Mouse (Mus musculus) spleen, embryonic (tissue): Measurements from ENCODE around the gene A730049H05Rik.

Experiments
- CTCF ChIA-PET: fragments of 350-600 bp; sonication (Branson Sonifier 250); formaldehyde crosslinking; loops from one replicate; lab custom pipeline; 2022; lab: Charles Lee

A730049H05Rik gene

DNA sequence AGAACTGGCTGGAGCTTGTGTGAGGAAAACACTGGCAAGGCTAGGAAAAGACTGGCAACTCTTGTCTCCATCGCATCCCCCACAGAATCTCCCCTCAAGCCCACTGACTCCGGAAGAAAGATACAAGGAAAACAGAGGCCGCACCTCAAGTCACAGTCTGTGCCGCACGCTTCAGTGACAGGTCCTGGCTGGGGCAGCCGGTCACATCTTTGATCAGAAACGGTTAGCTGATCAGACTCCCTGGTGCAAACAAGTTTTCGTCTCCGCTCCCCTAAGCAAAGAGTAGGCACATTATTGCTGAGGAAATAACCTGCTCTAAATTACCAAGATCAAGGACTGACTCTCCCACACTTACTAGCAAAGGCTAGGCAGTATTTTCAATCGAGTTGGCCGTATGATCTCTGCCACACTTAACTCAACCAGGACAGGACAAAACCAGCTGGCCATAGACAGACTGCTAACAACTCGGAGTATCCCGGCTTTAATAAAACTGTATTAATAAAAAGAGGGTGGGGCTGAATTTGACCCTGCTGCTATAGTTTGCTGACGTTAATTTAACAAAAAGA lies 63.5 kb downstream of the A730049H05Rik start:
- CTCF ChIA-PET, result no interaction called here

DNA sequence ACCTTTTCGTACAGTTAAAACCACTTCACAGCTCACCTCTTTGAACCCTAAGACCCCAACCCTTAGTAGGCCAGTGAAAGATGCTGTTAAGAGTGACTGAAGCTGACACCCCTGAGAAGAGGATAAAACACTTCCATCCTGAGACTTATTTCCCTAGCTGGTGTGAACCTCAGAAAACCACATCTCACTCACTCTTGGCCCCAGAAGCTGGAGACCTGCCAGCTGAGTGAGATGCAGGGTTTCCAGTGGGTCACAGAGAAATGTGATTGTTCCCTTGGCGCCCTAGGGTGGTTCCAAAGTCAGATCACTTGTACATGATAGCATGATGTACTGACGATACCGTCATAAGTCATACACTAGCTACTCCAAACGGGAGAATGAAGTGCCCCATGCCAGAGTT lies 66.2 kb downstream of the A730049H05Rik start:
- CTCF ChIA-PET, result no interaction called here

DNA sequence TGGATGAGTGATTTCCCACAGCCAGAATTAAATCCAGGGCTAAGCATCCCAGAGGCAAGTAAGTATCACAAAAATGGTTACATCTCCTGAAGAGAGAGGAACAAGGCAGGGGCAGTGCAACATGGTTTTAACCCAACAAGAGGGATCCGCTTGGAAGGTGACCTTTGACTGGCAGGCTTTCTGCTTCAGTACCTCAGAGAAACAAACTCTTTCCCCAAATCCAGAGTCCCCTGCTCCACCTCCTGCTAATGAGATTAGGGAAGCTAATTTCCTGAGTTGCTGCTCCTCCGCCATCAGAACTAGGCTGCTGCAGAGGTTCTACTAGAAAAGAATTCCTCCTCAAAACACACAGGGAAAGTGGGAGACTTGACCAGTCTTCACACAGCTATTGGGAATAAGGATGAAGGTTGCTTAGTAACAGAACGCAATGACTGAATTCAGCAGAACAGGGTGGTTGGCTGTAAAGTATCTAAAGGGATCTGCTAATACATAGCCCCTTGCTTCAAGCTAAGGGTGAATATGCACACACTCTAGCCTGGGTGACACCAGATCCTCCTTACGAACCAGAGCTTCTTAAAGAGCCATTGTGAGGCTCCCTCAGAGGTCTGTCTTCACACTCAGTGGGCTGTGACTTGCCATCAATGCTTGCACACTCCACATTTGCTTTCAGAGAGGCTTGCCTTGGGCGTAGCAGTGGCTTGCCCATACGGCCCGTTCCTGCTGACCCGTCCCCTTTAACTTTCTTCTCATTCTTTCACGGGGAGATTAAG lies 67.0 kb downstream of the A730049H05Rik start:
- CTCF ChIA-PET, result no interaction called here

DNA sequence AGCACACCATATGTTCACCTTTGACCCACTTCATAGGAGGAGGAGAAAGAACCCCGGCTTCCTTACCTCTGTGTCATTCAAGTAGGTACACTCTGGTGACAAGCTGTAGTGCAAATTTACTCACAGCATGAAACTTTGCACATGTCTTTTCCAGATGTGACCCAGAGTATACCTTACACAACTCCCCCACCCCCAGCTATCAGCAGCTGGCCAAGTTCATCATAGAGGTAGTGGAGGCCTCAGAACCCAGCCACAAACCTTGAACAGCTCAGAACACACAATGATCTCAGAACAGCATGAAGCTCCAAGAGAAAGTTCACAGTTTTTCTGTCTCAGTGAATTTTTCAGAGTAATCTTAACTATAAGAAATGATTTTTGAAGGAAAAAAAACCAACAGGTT lies 75.3 kb downstream of the A730049H05Rik start:
- CTCF ChIA-PET, result no interaction called here
